Mouse (Mus musculus) kidney, embryonic 16.5 days (tissue): Measurements from ENCODE around the gene Tbc1d1. TPM values are rescaled to one million over a fixed set of nuclear protein-coding genes. Genes with fewer than 3 reads are reported as not detected.

Source experiments
- ATAC-seq: fragments of 200-750 bp; cut with Nextera tagmentation; 2 replicates; pipeline ENCODE4 v1.8.0; 2017; ENCODE audit warnings: moderate TSS enrichment; ENCODE audit not compliant: low FRiP score, low TSS enrichment
- H3K27ac ChIP-seq: fragments of 300-500 bp; sonication (generic); 2 replicates; pipeline ENCODE4 v1.5.1; 2014; ENCODE audit warnings: low read length
- H3K27me3 ChIP-seq: fragments of 300-500 bp; sonication (generic); 2 replicates; pipeline ENCODE4 v1.6.1; 2014; ENCODE audit warnings: low read length, control low read depth, mixed read lengths; ENCODE audit not compliant: insufficient read depth
- H3K36me3 ChIP-seq: fragments of 300-500 bp; sonication (generic); 2 replicates; pipeline ENCODE4 v1.6.1; 2014; ENCODE audit warnings: low read length, control low read depth, mixed read lengths; ENCODE audit not compliant: insufficient read depth
- H3K4me1 ChIP-seq: fragments of 300-500 bp; sonication (generic); 2 replicates; pipeline ENCODE4 v1.6.1; 2014; ENCODE audit warnings: low read length, control low read depth, mixed read lengths; ENCODE audit not compliant: insufficient read depth
- H3K4me2 ChIP-seq: fragments of 300-500 bp; sonication (generic); replicated peaks from 2 replicates; pipeline ENCODE4 v1.6.1; 2014; ENCODE audit warnings: low read depth, low read length
- H3K4me3 ChIP-seq: fragments of 300-500 bp; sonication (generic); 2 replicates; pipeline ENCODE4 v1.5.1; 2014; ENCODE audit warnings: mild to moderate bottlenecking, low read length
- H3K9ac ChIP-seq: fragments of 300-500 bp; sonication (generic); replicated peaks from 2 replicates; pipeline ENCODE4 v1.6.1; 2014; ENCODE audit warnings: low read length
- H3K9me3 ChIP-seq: fragments of 300-500 bp; sonication (generic); 2 replicates; pipeline ENCODE4 v1.6.1; 2016; ENCODE audit warnings: low read length, control low read depth
- WGBS: fragments of 180-500 bp; shearing (Covaris S2); extraction: QIAGEN DNeasy Blood & Tissue Kit; methylation state at CpG from one replicate; pipeline ENCODE4 v1.1.7; 2014; 5-methylcytosine and 5-hydroxymethylcytosine counted together
- polyA plus RNA-seq: library from polyadenylated mRNA; unstranded; fragments of >200 nt; fragmentation: Nextera tagmentation; extraction: Ambion mirVana; gene quantifications from 2 replicates; pipeline ENCODE4 v1.2.1, GENCODE M21; 2015

Tbc1d1 gene
- polyA plus RNA-seq, 1 experiment from 2014 or later: 39.5 TPM

DNA sequence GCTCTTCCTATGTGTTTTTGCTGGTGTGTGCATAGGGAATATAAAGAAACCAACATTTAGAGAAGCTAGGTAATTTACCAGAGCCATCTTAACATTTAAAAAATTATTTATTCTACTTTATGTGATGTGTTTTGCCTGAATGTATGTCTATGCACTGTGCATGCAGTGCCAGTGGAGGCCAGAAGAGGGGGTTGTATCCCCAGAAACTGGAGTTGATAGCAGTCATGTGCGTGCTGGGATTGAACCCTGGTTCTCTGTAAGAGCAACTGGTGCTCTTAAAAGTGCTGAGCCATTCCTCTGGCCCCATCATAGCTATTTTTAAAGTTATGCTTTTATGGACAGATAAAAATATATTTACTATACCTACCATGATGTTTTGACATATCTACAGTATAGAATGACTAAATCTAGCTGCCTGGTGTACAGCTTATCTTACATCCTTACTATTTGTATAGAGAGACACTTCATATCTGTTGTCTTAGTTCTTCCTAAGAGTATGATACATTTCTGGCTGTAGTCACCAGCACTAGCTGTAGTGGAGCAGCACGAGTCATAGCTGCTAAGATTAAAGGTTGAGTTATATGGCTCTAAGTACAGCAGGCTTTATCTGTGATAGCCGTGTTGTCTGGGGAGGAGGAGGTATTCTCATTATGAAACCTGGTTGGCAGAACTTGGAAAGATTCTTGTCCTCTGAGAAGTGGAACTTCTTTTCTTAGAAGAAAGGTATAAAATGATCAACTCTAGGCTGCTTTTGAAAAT lies 83.0 kb downstream of the Tbc1d1 start:
- no peaks in the 10 kb centered on the region for H3K27me3 ChIP-seq
- H3K36me3 ChIP-seq: no peaks in the 10 kb centered on the region
- H3K4me1 ChIP-seq: peaks cover 57% of the 10 kb centered on the region
- no peak overlapping the region for H3K4me3 ChIP-seq
- 71% methylated on average over 3 of the region's 3 CpGs for WGBS
- no peak for ATAC-seq
- H3K4me2 ChIP-seq: no peak overlapping the region
- no peak overlapping the region for H3K27ac ChIP-seq
- H3K9me3 ChIP-seq: no peaks in the 10 kb centered on the region
- no peak overlapping the region for H3K9ac ChIP-seq

DNA sequence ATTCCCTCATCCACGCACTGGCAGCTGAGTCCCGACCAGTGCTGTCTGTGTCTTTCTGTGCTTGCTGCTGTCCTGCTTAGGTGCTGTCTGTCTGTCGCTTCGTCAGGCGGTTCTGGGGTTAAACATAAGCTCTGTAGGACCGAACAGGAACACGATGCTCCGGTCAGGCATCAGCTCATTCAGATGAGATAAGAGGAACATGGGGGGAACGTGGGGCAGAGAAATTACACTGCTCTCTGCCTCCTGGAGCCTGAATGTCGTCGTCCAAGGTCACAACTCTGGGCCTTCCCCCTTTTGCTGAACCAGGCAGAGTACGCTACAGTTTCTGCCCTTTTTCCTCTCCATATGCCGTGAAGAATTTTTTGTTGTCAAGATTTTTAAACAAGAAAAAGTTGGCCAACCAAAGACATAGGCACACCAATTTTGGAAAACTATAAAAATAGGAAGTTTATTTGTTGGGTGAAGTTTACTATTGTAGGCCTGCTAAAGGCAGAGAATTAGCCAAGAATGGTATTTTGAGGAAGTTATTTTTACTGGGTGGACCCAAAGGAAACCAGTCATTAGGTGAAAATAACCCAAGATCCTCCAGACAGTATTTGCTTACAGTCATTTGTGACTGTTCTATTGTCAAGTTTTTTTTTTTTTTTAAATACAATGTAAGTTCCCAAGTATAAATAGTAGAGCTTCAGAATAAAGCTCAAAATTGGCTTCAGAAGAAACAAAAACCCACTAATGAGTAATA lies 85.0 kb downstream of the Tbc1d1 start:
- no peaks in the 10 kb centered on the region for H3K9me3 ChIP-seq
- no peak overlapping the region for H3K4me2 ChIP-seq
- H3K4me1 ChIP-seq: peaks cover 56% of the 10 kb centered on the region
- peak overlapping the region; percentile 54 for H3K27ac ChIP-seq
- WGBS: 58% methylated on average over 13 of the region's 13 CpGs
- H3K36me3 ChIP-seq: no peaks in the 10 kb centered on the region
- H3K4me3 ChIP-seq: no peak overlapping the region
- no peak for ATAC-seq
- H3K27me3 ChIP-seq: no peaks in the 10 kb centered on the region
- no peak overlapping the region for H3K9ac ChIP-seq

DNA sequence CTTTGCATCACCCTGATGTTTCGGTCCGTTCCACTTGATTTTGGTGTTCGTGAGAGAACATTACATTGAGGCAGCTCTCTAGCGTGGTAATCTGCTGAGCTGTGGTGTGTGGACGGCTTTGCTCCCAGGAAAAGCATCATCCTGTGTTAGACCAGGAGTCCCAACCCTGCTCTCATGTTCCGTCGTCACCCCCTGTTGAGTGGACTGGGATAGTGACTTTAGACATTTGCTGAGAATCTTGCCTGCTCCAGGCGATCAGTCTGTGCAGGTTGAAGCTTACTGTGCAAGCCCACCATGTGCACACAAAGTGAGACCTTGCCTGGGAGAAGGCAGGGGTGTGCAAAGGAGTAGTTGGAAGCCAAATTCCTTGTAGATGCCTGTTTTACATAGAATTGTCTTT lies 85.8 kb downstream of the Tbc1d1 start:
- no peak overlapping the region; the same call in 1 of the 2 replicates for H3K27ac ChIP-seq
- peaks cover 51% of the 10 kb centered on the region for H3K4me1 ChIP-seq
- no peak for ATAC-seq
- WGBS: 90% methylated on average over 8 of the region's 8 CpGs
- no peak overlapping the region for H3K4me3 ChIP-seq
- no peak overlapping the region for H3K9ac ChIP-seq
- no peaks in the 10 kb centered on the region for H3K36me3 ChIP-seq
- H3K9me3 ChIP-seq: no peaks in the 10 kb centered on the region
- no peak overlapping the region for H3K4me2 ChIP-seq
- no peaks in the 10 kb centered on the region for H3K27me3 ChIP-seq

DNA sequence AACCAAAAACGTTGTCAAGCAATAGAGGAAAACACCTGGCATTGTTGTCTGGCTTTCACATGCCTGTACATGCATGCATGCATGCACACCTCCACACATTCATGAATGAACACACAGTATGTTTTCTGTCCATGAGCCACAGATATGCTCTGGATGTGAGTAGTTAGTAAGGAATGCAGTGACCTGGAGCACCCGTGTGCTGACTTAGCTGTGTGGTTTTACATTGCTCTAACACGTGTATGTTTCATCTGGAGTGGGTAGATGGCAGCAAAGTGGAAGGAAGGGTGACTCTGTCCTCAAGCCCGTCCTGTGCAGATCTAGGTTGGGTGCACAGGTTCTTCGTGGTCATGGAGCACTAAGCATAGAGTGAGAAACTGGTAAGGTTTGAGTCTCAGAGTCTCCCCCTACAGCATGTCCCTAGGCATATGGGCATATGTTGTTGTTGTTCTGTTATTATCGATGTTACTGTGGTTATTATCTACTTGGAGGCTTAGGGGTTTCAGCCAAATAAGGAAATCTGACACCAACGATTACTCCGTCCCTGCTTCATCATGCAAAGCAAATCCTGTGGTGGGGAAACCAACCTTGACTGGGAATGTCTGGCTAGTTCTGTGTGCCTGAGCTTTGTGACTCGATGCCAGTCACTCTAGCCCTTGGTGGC lies 86.8 kb downstream of the Tbc1d1 start:
- peaks cover 43% of the 10 kb centered on the region for H3K4me1 ChIP-seq
- H3K4me3 ChIP-seq: no peak overlapping the region
- H3K4me2 ChIP-seq: no peak overlapping the region
- H3K27ac ChIP-seq: peak overlapping the region; percentile 48
- ATAC-seq: peak; percentile 78
- WGBS: 45% methylated on average over 9 of the region's 9 CpGs
- no peaks in the 10 kb centered on the region for H3K36me3 ChIP-seq
- H3K9me3 ChIP-seq: no peaks in the 10 kb centered on the region
- H3K27me3 ChIP-seq: no peaks in the 10 kb centered on the region
- no peak overlapping the region for H3K9ac ChIP-seq

DNA sequence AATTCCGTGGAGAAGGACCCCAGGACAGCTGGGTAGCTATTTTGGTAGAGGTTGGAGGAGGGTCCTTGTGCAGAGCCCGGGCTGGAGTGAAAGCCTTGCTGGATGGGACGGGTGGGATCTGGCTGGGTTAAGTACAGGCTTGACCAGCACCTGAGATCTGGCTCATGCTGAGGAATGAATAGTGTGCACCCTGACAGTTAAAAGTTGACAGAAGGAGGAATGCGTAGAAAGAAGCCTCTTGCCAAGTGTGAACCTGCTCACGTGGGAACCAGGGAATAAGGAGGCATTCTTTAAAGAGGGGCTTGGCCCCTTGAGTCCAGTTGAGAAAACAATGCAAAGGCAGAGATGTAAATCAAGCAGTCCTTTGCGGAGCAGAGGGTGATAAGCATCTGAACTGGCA lies 87.6 kb downstream of the Tbc1d1 start:
- no peak overlapping the region for H3K4me2 ChIP-seq
- peak overlapping the region; percentile 48 for H3K27ac ChIP-seq
- no peaks in the 10 kb centered on the region for H3K36me3 ChIP-seq
- peak; percentile 52 for ATAC-seq
- no peaks in the 10 kb centered on the region for H3K27me3 ChIP-seq
- H3K9ac ChIP-seq: no peak overlapping the region
- peaks cover 41% of the 10 kb centered on the region for H3K4me1 ChIP-seq
- 19% methylated on average over 6 of the region's 6 CpGs for WGBS
- no peaks in the 10 kb centered on the region for H3K9me3 ChIP-seq
- no peak overlapping the region for H3K4me3 ChIP-seq

DNA sequence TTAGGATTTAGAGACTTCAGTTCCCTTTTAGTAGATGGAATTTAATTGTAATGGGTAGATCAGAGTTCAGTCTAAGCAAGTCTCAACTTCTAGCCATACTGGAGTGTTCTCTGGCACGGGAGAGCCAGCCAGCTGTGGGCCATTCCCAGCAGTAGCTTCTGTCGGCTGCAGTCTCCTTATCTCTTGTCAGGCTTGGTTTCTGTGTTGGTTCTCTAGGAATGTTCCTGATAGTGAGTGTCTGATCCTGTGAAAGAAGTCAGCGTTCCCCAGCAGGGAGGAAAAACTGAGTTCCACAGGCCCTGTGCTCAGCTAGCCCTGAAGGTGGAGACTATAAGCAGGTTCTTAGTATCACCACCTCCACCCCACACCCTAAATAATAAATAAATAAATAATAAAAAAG lies 88.2 kb downstream of the Tbc1d1 start:
- H3K4me3 ChIP-seq: no peak overlapping the region
- no peaks in the 10 kb centered on the region for H3K27me3 ChIP-seq
- no peak overlapping the region for H3K9ac ChIP-seq
- H3K27ac ChIP-seq: peak overlapping the region; percentile 48; the same call in 1 of the 2 replicates
- peaks cover 41% of the 10 kb centered on the region for H3K4me1 ChIP-seq
- 41% methylated on average over 3 of the region's 3 CpGs for WGBS
- no peak for ATAC-seq
- no peaks in the 10 kb centered on the region for H3K36me3 ChIP-seq
- H3K4me2 ChIP-seq: no peak overlapping the region
- H3K9me3 ChIP-seq: no peaks in the 10 kb centered on the region

DNA sequence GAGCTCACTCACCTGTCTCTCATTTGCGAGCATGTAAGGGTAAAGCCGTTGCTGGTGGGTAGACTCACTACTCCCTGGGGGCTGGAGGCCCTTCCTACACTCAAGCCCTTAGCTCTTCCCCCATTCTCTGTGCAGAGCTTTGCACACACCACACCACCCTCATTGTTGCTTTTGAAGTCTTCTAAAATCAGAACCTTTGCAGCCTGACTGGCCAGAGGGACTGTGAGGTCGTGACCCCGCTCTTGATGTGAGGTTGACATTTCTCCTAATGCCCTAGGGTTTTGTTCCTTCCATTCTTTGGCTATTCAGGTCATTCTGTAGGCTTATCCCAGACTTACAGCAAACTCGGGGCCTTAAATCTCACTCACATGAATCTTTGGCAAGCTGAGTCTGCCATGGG lies 88.6 kb downstream of the Tbc1d1 start:
- Histone ChIP-seq H3K4me1 (peaks cover 41% of the 10 kb centered on the region), H3K4me2 (no peak overlapping the region), H3K9me3 (no peaks in the 10 kb centered on the region), H3K27ac (no peak overlapping the region), H3K27me3 (no peaks in the 10 kb centered on the region), H3K36me3 (no peaks in the 10 kb centered on the region), H3K9ac (no peak overlapping the region), H3K4me3 (no peak overlapping the region)
- WGBS: 58% methylated on average over 5 of the region's 5 CpGs
- ATAC-seq: no peak

DNA sequence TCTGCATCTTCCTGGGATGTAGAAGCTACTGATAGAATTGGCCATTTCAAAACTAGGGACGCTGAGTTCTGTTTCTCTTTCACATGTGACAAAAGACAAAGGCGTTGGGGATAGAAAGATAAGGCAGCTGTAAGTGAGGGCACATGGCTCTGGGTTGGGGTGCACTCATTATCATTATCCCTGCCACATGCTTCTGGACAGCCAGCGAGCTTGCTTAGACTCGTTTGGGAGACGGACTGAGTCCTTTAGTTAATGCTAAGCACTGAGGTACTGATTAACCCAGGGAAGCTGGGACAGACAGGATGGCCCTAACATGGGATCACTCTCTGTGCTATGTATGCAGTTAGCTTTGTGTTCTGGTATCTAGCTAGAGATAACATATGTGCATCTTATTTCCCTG lies 95.3 kb downstream of the Tbc1d1 start:
- Histone ChIP-seq H3K27me3 (no peaks in the 10 kb centered on the region), H3K36me3 (no peaks in the 10 kb centered on the region), H3K4me3 (no peak overlapping the region), H3K9ac (no peak overlapping the region), H3K9me3 (no peaks in the 10 kb centered on the region), H3K4me1 (peaks cover 26% of the 10 kb centered on the region), H3K27ac (peak overlapping the region; percentile 11; the same call in 1 of the 2 replicates), H3K4me2 (no peak overlapping the region)
- 60% methylated on average over 5 of the region's 5 CpGs for WGBS
- peak; percentile 80 for ATAC-seq

DNA sequence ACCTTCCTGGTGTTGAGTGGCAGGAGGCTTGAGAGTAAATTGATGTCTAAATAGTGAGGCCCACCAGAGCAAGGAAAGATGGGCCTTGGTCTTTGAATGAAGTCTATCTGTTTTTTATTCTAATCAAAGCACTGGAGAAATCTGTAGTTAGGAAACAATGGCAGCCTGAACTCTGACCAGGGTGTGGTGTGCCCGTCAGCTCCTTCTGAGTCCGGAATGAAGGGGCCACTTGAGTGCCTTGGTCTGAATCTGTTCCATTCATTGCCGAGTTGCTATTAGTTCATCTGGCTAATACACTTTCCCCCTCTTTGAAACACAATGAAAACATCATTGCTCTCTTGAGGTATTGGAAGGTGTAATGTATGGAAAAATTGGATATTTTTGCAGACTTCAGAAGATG lies 98.2 kb downstream of the Tbc1d1 start:
- H3K4me2 ChIP-seq: no peak overlapping the region
- no peak overlapping the region for H3K9ac ChIP-seq
- H3K27me3 ChIP-seq: no peaks in the 10 kb centered on the region
- H3K4me1 ChIP-seq: peaks cover 26% of the 10 kb centered on the region
- H3K36me3 ChIP-seq: no peaks in the 10 kb centered on the region
- no peaks in the 10 kb centered on the region for H3K9me3 ChIP-seq
- ATAC-seq: no peak
- H3K4me3 ChIP-seq: no peak overlapping the region
- 67% methylated on average over 3 of the region's 3 CpGs for WGBS
- peak overlapping the region; percentile 48 for H3K27ac ChIP-seq
